Mouse (Mus musculus) brain, embryonic 14.5 days (tissue): ENCODE results near the gene Eya2. TPM values are rescaled to one million over a fixed set of nuclear protein-coding genes. Genes with fewer than 3 reads are reported as not detected.

ENCODE experiments used
- DNase-seq: peaks from one replicate; pipeline ENCODE4 v3.0.0-alpha.2; 2011; ENCODE audit warnings: low read depth
- CTCF ChIP-seq: fragments of 200-500 bp; IDR thresholded peaks from 2 replicates; pipeline ENCODE4 v1.5.1; 2012; ENCODE audit warnings: inconsistent platforms, mild to moderate bottlenecking, moderate library complexity, borderline replicate concordance; ENCODE audit not compliant: insufficient read depth, insufficient read length; ENCODE audit errors: extremely low read depth
- POLR2A ChIP-seq: fragments of 200-500 bp; IDR thresholded peaks from 2 replicates; pipeline ENCODE4 v1.6.1; 2012; ENCODE audit warnings: mild to moderate bottlenecking, inconsistent platforms, borderline replicate concordance; ENCODE audit not compliant: poor library complexity, insufficient read depth, insufficient read length, severe bottlenecking; ENCODE audit errors: extremely low read depth
- polyA plus RNA-seq: library from polyadenylated mRNA; depleted of rRNA; stranded (reverse); fragments of >200 nt; gene quantifications from 2 replicates; pipeline ENCODE4 v1.2.3, GENCODE M21; 2012

The Eya2 gene
- polyA plus RNA-seq, 1 experiment: 12.3 TPM

DNA sequence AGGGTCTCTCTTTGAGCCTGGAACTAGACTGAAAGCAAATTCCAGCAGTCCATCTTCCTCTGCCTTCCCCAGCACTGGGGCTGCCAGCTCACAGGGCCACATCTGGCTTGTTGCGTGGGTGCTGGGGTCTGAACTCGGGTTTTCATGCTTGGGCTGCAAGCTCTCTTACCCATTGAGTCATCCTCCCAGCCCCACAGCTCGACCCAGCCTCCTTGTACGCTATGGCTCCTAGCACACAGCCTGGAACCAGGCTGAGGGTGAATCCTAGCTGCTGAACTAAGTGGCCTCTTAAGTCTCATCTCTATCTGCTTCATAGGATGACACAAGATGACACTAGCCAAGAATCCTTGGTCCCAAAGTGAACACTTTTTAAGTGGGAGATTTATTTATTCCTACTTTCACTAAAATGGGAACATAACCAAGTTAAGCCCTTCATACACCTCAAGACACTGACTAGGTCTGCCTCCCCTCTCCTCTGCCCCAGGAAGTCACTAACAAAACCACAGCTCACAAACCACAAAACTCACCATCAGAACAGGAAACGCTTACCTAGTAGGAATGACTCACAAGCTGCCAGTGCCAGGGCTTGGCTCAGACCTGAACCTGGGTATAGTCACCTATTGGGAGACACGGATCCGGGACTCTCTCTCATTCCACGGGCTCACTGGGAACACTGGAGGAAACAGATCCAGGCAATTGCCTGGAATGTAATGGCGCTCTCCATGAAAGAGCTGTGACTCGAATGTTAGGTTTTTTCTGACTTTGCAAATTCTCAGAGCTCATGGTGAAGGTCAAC, 60.1 kb downstream of the Eya2 start:
- DNase-seq: no peak
- no peak for TF ChIP-seq CTCF
- TF ChIP-seq POLR2A: no peak

- no peak for TF ChIP-seq CTCF
- TF ChIP-seq POLR2A: no peak
- DNase-seq: peak; percentile 53
These were observed 61.7 kb downstream of the Eya2 start for GRCm38 (mm10) chr2:165656541-165656940.

DNA sequence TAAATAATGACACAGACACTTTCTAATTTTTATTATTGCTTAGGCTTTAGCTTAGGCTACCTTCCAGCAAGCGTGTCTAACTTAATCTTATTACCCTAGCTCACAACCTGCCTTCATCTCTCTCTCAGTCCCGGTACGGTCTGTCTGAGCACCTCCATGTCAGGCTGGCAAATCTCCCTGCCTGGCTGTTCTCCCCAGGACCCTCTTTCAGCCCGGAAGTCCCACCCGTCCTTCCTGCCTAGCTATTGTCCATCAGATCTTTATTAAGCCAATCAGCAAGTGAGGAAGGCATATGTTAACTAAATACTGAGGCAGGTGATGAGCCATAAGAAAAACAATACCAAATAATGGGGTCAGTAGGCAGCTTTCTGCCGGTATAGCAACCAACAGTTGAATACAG, 62.1 kb downstream of the Eya2 start:
- peak; percentile 55 for DNase-seq
- TF ChIP-seq CTCF: no peak
- TF ChIP-seq POLR2A: no peak

DNA sequence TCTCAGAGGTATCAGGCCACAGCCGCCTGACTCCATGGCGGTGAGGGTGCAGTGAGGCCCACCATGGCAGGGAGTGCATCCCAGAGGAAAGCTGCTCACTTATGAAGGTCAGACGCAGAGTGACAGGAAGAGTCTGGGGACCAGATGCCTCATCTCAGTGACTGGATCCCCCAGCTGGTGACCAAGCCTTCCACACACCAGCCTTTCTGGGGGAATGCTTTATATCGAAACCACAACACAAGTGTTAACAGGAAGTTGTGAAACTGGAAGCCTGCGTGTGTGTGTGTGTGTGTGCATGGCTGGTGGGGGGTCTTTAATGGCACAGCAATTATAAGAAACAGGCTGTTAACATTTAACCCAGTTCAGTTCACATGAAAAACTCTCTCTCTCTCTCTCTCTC, 64.7 kb downstream of the Eya2 start:
- no peak for DNase-seq
- TF ChIP-seq CTCF (no peak), POLR2A (no peak)

- TF ChIP-seq CTCF (no peak), POLR2A (no peak)
- no peak for DNase-seq
These were observed 68.4 kb downstream of the Eya2 start for GRCm38 (mm10) chr2:165663266-165663665.

- TF ChIP-seq POLR2A (no peak), CTCF (no peak)
- DNase-seq: no peak
These were observed 69.8 kb downstream of the Eya2 start for GRCm38 (mm10) chr2:165664648-165665047.

DNA sequence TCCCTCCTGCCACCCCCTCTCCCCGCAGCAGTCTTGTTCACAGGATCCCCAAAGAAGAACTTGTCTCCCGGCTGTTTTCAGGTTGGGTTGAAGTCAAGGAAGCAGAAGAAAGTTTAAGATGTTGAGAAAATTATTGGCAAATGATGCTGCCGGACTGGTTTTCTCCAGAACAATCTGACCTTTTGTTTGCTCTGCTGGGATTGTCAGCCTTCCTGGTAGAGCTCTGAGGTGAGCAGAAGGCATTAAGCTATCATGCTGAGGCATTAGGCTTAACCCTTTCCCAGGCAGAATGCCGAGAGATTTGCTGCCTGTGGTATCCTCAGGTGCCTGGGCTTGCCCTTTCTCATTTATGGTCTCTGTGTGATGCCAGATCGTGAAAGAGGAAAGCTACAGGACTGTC, 70.3 kb downstream of the Eya2 start:
- no peak for DNase-seq
- TF ChIP-seq CTCF (no peak), POLR2A (no peak)

- TF ChIP-seq POLR2A: no peak
These were observed 72.3 kb downstream of the Eya2 start for GRCm38 (mm10) chr2:165667096-165667495.

GRCm38 (mm10) chr2:165682719-165683118, 87.9 kb downstream of the Eya2 start:
- peak; percentile 24 for DNase-seq
- TF ChIP-seq CTCF (no peak), POLR2A (no peak)

More at GRCm38 (mm10) chr2:165667096-165667495, 72.3 kb downstream of the Eya2 start:
- DNase-seq: no peak

DNA sequence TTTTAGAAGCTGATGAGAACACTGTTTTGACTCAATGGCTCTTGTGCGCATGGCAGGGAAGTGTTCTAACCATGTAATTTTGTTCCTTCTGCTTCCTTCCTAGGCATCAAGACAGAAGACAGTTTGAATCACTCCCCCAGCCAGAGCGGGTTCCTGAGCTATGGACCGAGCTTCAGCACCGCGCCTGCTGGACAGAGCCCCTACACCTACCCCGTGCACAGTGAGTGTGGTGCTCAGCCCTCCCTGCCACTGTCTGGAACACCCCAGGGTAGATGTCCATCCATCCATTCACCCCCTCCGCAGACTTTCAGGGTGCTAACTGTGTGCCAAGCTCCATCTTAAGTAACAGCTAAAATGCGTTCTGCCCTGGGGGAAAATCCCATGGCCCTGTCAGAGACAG, 92.7 kb downstream of the Eya2 start:
- TF ChIP-seq POLR2A (no peak), CTCF (no peak)
- no peak for DNase-seq

DNA sequence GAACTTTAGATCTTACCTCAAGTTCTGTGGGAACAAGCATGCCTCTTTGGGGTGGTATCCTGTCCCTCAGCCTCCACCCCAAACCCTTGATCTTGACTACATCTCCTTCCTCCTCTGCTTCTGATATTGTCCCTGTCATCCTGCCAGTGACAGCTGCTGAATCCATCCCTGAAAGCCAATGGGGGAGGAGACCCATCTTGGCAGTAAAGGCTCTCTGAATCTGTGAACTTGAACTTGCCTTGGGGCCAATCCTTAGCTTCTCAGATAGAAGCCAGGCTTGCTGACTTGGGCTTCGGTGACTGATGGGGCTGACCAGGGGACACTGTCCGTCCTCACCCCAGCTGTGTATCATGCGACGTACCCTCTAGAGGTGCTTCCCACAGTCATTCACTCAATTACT, 94.1 kb downstream of the Eya2 start:
- TF ChIP-seq POLR2A: no peak
- TF ChIP-seq CTCF: no peak

DNA sequence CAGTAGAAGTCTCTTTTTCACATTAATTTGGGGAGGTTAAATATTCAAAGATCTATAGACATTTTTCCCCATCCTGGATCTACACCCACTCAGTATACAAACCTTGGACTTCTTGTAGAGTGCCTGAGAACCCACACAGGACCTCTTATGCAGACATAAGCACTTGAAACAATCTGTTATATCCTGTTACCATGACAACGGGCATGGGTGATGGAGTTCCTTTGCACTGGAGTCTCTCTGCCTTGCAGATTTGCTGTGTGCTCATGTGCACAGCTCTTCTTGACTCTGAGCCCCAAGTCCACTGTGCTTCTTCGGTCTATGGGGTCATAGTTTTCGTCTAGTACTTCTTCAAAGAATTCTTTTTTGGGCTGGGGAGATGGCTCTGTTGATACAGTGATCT, 96.2 kb downstream of the Eya2 start:
- TF ChIP-seq POLR2A: no peak
- no peak for TF ChIP-seq CTCF
- DNase-seq: peak; percentile 69

More for the DNA sequence above, 94.1 kb downstream of the Eya2 start:
- peak; percentile 25 for DNase-seq
